Mouse (Mus musculus) kidney, adult 2 months (tissue): ENCODE results near the gene Thumpd2. TPM values are rescaled to one million over a fixed set of nuclear protein-coding genes. Genes with fewer than 3 reads are reported as not detected.

ENCODE experiments used
- DNase-seq: peaks from one replicate; pipeline ENCODE4 v3.0.0; 2021
- H3K27ac ChIP-seq: fragments of 200-500 bp; 2 replicates; pipeline ENCODE4 v1.5.1; 2012; ENCODE audit warnings: low read depth, low read length, control low read depth, inconsistent platforms; ENCODE audit not compliant: insufficient read depth
- H3K27me3 ChIP-seq: fragments of 200-500 bp; replicated peaks from 2 replicates; pipeline ENCODE4 v1.6.1; 2012; ENCODE audit warnings: mild to moderate bottlenecking, moderate library complexity, low read length, inconsistent platforms; ENCODE audit not compliant: control insufficient read depth, insufficient read depth
- H3K36me3 ChIP-seq: fragments of 200-500 bp; 2 replicates; pipeline ENCODE4 v1.6.1; 2012; ENCODE audit warnings: mild to moderate bottlenecking, moderate library complexity, low read length, inconsistent platforms; ENCODE audit not compliant: control insufficient read depth, insufficient read depth
- H3K4me1 ChIP-seq: fragments of 200-500 bp; 2 replicates; pipeline ENCODE4 v1.6.1; 2011; ENCODE audit warnings: low read length; ENCODE audit not compliant: control insufficient read depth, insufficient read depth
- H3K4me3 ChIP-seq: fragments of 200-500 bp; 2 replicates; pipeline ENCODE4 v1.5.1; 2011; ENCODE audit warnings: mild to moderate bottlenecking, low read depth, low read length, control low read depth; ENCODE audit not compliant: insufficient read depth
- CTCF ChIP-seq: fragments of 200-500 bp; conservative IDR thresholded peaks from 2 replicates; pipeline ENCODE4 v1.5.1; 2011; ENCODE audit warnings: low read depth, mild to moderate bottlenecking, control low read depth, low read length, moderate library complexity, mixed read lengths; ENCODE audit not compliant: insufficient read depth, insufficient read length
- POLR2A ChIP-seq: fragments of 200-500 bp; IDR thresholded peaks from one replicate; pipeline ENCODE4 v1.6.1; 2011; ENCODE audit warnings: low read depth, low read length, control low read depth
- WGBS: fragments of 180-500 bp; shearing (Covaris S2); methylation state at CpG from one replicate; pipeline ENCODE4 v1.1.7; 2018; 5-methylcytosine and 5-hydroxymethylcytosine counted together
- polyA plus RNA-seq: library from polyadenylated mRNA; depleted of rRNA; stranded (reverse); fragments of >200 nt; gene quantifications from 2 replicates; pipeline ENCODE4 v1.2.3, GENCODE M21; 2012

Thumpd2 gene
- polyA plus RNA-seq, 1 experiment = 2.3 TPM

GRCm38 (mm10) chr17:81064279-81064978 is 453 bp downstream of the Thumpd2 start:
- TF ChIP-seq CTCF (no peak), POLR2A (no peak)
- Histone ChIP-seq H3K27me3 (no peaks in the 10 kb centered on the region), H3K4me3 (peak overlapping the region; percentile 70), H3K36me3 (no peaks in the 10 kb centered on the region), H3K27ac (peak overlapping the region; percentile 22; the same call in 1 of the 2 replicates), H3K4me1 (peaks cover 4% of the 10 kb centered on the region)
- WGBS = 9% methylated on average over 28 of the region's 28 CpGs
- peak; percentile 55 for DNase-seq

GRCm38 (mm10) chr17:81063346-81063745 is 1.5 kb downstream of the Thumpd2 start:
- Histone ChIP-seq H3K4me1 (peaks cover 4% of the 10 kb centered on the region), H3K27ac (no peak overlapping the region), H3K36me3 (no peaks in the 10 kb centered on the region), H3K4me3 (no peak overlapping the region), H3K27me3 (no peaks in the 10 kb centered on the region)
- peak; percentile 8 for DNase-seq
- TF ChIP-seq POLR2A = no peak
- no peak for TF ChIP-seq CTCF
- WGBS = 91% methylated on average over 3 of the region's 3 CpGs

- Histone ChIP-seq H3K27ac (no peak overlapping the region), H3K4me3 (no peak overlapping the region), H3K27me3 (no peaks in the 10 kb centered on the region), H3K36me3 (no peaks in the 10 kb centered on the region), H3K4me1 (peaks cover 4% of the 10 kb centered on the region)
- no peak for TF ChIP-seq CTCF
- TF ChIP-seq POLR2A = no peak
- no peak for DNase-seq
- WGBS = 48% methylated on average over 6 of the region's 6 CpGs
These were observed 2.5 kb downstream of the Thumpd2 start for GRCm38 (mm10) chr17:81062349-81062871.

- no peaks in the 10 kb centered on the region for H3K4me1 ChIP-seq
- TF ChIP-seq CTCF (no peak), POLR2A (no peak)
- 92% methylated on average over 8 of the region's 8 CpGs for WGBS
These were observed 8.0 kb downstream of the Thumpd2 start for GRCm38 (mm10) chr17:81056796-81057381.

GRCm38 (mm10) chr17:81056035-81056434 is 8.8 kb downstream of the Thumpd2 start:
- no peak for TF ChIP-seq CTCF
- no peak for TF ChIP-seq POLR2A
- Histone ChIP-seq H3K27me3 (no peaks in the 10 kb centered on the region), H3K4me3 (no peak overlapping the region), H3K36me3 (no peaks in the 10 kb centered on the region; the same call in 1 of the 2 replicates), H3K27ac (no peak overlapping the region), H3K4me1 (no peaks in the 10 kb centered on the region)
- no peak for DNase-seq
- WGBS = 60% methylated on average over 3 of the region's 3 CpGs

More at GRCm38 (mm10) chr17:81056796-81057381, 8.0 kb downstream of the Thumpd2 start:
- H3K27ac ChIP-seq = no peak overlapping the region
- no peak overlapping the region for H3K4me3 ChIP-seq
- no peak for DNase-seq
- H3K27me3 ChIP-seq = no peaks in the 10 kb centered on the region
- H3K36me3 ChIP-seq = no peaks in the 10 kb centered on the region; the same call in 1 of the 2 replicates

- WGBS = 90% methylated on average over 5 of the region's 5 CpGs
- Histone ChIP-seq H3K36me3 (no peaks in the 10 kb centered on the region; the same call in 1 of the 2 replicates), H3K4me1 (no peaks in the 10 kb centered on the region), H3K27ac (no peak overlapping the region), H3K27me3 (no peaks in the 10 kb centered on the region), H3K4me3 (no peak overlapping the region)
- no peak for DNase-seq
- no peak for TF ChIP-seq POLR2A
- TF ChIP-seq CTCF = no peak
These were observed 9.4 kb downstream of the Thumpd2 start for GRCm38 (mm10) chr17:81055522-81055921.

- no peaks in the 10 kb centered on the region for H3K4me1 ChIP-seq
- no peak for DNase-seq
- no peak overlapping the region for H3K27ac ChIP-seq
- H3K36me3 ChIP-seq = no peaks in the 10 kb centered on the region; the same call in 1 of the 2 replicates
- TF ChIP-seq POLR2A (no peak), CTCF (no peak)
- H3K27me3 ChIP-seq = no peaks in the 10 kb centered on the region
- 92% methylated on average over 2 of the region's 2 CpGs for WGBS
- H3K4me3 ChIP-seq = no peak overlapping the region
These were observed 11.6 kb downstream of the Thumpd2 start for GRCm38 (mm10) chr17:81053274-81053673.
